Mouse (Mus musculus) MEL (cell line): ENCODE measurements around the gene Rad9b. TPM values are rescaled to one million over a fixed set of nuclear protein-coding genes. Genes with fewer than 3 reads are reported as not detected.

Source experiments
- DNase-seq: peaks from one replicate; pipeline ENCODE4 v3.0.0; 2011; ENCODE audit warnings: low read depth, low spot score
- H3K27ac ChIP-seq: 2 replicates; pipeline ENCODE4 v1.5.1; 2012; ENCODE audit warnings: low read depth, mild to moderate bottlenecking, control low read depth, low read length, moderate library complexity; ENCODE audit not compliant: control insufficient read depth
- H3K27me3 ChIP-seq, 2 experiments: fragments of 150-350 bp in 1 of 2; sonication (generic) in 1 of 2; 2 replicates each; pipeline ENCODE4 v1.6.1; 2012; ENCODE audit warnings: low read length in 2 of 2, mild to moderate bottlenecking in 2 of 2, improper control_type of control experiment in 1 of 2, moderate library complexity in 1 of 2; ENCODE audit not compliant: insufficient read depth in 2 of 2, control insufficient read depth in 1 of 2
- H3K36me3 ChIP-seq, 2 experiments: 2 replicates each; pipeline ENCODE4 v1.6.1; 2012 to 2014; ENCODE audit warnings: low read length in 2 of 2, improper control_type of control experiment in 1 of 2, inconsistent platforms in 1 of 2, mild to moderate bottlenecking in 1 of 2; ENCODE audit not compliant: insufficient read depth in 2 of 2, control insufficient read depth in 1 of 2
- H3K4me1 ChIP-seq, 2 experiments: fragments of 150-350 bp in 1 of 2; sonication (generic) in 1 of 2; 2 replicates each; pipeline ENCODE4 v1.6.1; 2012; ENCODE audit warnings: low read length in 2 of 2, improper control_type of control experiment in 1 of 2, mild to moderate bottlenecking in 1 of 2; ENCODE audit not compliant: insufficient read depth in 2 of 2, control insufficient read depth in 1 of 2
- H3K4me3 ChIP-seq, 2 experiments: fragments of 150-350 bp in 1 of 2; sonication (generic) in 1 of 2; 2 replicates each; pipeline ENCODE4 v1.5.1; 2012; ENCODE audit warnings: low read depth in 2 of 2, low read length in 2 of 2, mild to moderate bottlenecking in 2 of 2, moderate library complexity in 2 of 2, control low read depth in 1 of 2, improper control_type of control experiment in 1 of 2; ENCODE audit not compliant: control insufficient read depth in 1 of 2, insufficient read depth in 1 of 2
- H3K79me2 ChIP-seq: 2 replicates; pipeline ENCODE4 v1.6.1; 2012; ENCODE audit warnings: mild to moderate bottlenecking, low read length, moderate library complexity; ENCODE audit not compliant: control insufficient read depth, poor library complexity, insufficient read depth
- H3K9ac ChIP-seq: 2 replicates; pipeline ENCODE4 v1.6.1; 2012; ENCODE audit warnings: low read depth, mild to moderate bottlenecking, control low read depth, low read length, moderate library complexity; ENCODE audit not compliant: control insufficient read depth, poor library complexity, severe bottlenecking
- H3K9me3 ChIP-seq: fragments of 150-350 bp; sonication (generic); replicated peaks from 2 replicates; pipeline ENCODE4 v1.6.1; 2012; ENCODE audit warnings: mild to moderate bottlenecking, low read length, improper control_type of control experiment, moderate library complexity; ENCODE audit not compliant: insufficient read depth
- BHLHE40 ChIP-seq: IDR thresholded peaks from 2 replicates; pipeline ENCODE4 v1.6.1; 2012; ENCODE audit warnings: low read depth, mild to moderate bottlenecking, inconsistent platforms, low read length, improper control_type of control experiment, borderline replicate concordance
- CHD1 ChIP-seq: IDR thresholded peaks from 2 replicates; pipeline ENCODE4 v1.6.1; 2012; ENCODE audit warnings: low read depth, mild to moderate bottlenecking, inconsistent platforms, low read length, improper control_type of control experiment
- CHD2 ChIP-seq: IDR thresholded peaks from 2 replicates; pipeline ENCODE4 v1.6.1; 2011; ENCODE audit warnings: low read length, improper control_type of control experiment
- CTCF ChIP-seq, 3 experiments: IDR thresholded peaks in 2 of 3; conservative IDR thresholded peaks in 1 of 3; 2 replicates each; pipeline ENCODE4 v1.5.1; 2011 to 2012; ENCODE audit warnings: low read length in 3 of 3, low read depth in 2 of 3, mild to moderate bottlenecking in 2 of 3, improper control_type of control experiment in 1 of 3, inconsistent platforms in 1 of 3, mixed read lengths in 1 of 3, moderate library complexity in 1 of 3; ENCODE audit not compliant: control insufficient read depth in 1 of 3, insufficient read depth in 1 of 3, poor library complexity in 1 of 3, severe bottlenecking in 1 of 3
- E2F4 ChIP-seq: IDR thresholded peaks from 2 replicates; pipeline ENCODE4 v1.6.1; 2011; ENCODE audit warnings: low read depth, low read length, improper control_type of control experiment, borderline replicate concordance
- ELF1 ChIP-seq: IDR thresholded peaks from 2 replicates; pipeline ENCODE4 v1.6.1; 2014; ENCODE audit warnings: low read depth, mild to moderate bottlenecking, inconsistent platforms, low read length, improper control_type of control experiment, moderate library complexity
- EP300 ChIP-seq, 2 experiments: IDR thresholded peaks; 2 replicates each; pipeline ENCODE4 v1.6.1; 2011; ENCODE audit warnings: improper control_type of control experiment in 2 of 2, low read length in 2 of 2, low read depth in 1 of 2, mild to moderate bottlenecking in 1 of 2
- ETS1 ChIP-seq: IDR thresholded peaks from 2 replicates; pipeline ENCODE4 v1.6.1; 2012; ENCODE audit warnings: low read depth, mild to moderate bottlenecking, inconsistent platforms, low read length, improper control_type of control experiment, moderate library complexity
- GABPA ChIP-seq: IDR thresholded peaks from 2 replicates; pipeline ENCODE4 v1.6.1; 2012; ENCODE audit warnings: low read depth, mild to moderate bottlenecking, inconsistent platforms, low read length, improper control_type of control experiment, moderate library complexity
- KAT2A ChIP-seq: conservative IDR thresholded peaks from 2 replicates; pipeline ENCODE4 v1.6.1; 2012; ENCODE audit warnings: low read depth, low read length, improper control_type of control experiment, inconsistent platforms
- MAFK ChIP-seq: IDR thresholded peaks from 2 replicates; pipeline ENCODE4 v1.6.1; 2011; ENCODE audit warnings: low read depth, mild to moderate bottlenecking, low read length, improper control_type of control experiment, borderline replicate concordance
- MAX ChIP-seq: IDR thresholded peaks from 2 replicates; pipeline ENCODE4 v1.6.1; 2011; ENCODE audit warnings: low read length, improper control_type of control experiment
- MAZ ChIP-seq: IDR thresholded peaks from 2 replicates; pipeline ENCODE4 v1.6.1; 2012; ENCODE audit warnings: low read depth, mild to moderate bottlenecking, inconsistent platforms, low read length, improper control_type of control experiment
- MEF2A ChIP-seq: IDR thresholded peaks from 2 replicates; pipeline ENCODE4 v1.6.1; 2014; ENCODE audit warnings: low read depth, mild to moderate bottlenecking, inconsistent platforms, low read length, improper control_type of control experiment; ENCODE audit not compliant: poor library complexity, insufficient replicate concordance, severe bottlenecking; ENCODE audit errors: extremely low read depth
- MXI1 ChIP-seq: IDR thresholded peaks from 2 replicates; pipeline ENCODE4 v1.6.1; 2011; ENCODE audit warnings: mild to moderate bottlenecking, low read depth, low read length, improper control_type of control experiment
- MYC ChIP-seq: IDR thresholded peaks from 2 replicates; pipeline ENCODE4 v1.6.1; 2011; ENCODE audit warnings: low read depth, mild to moderate bottlenecking, low read length, improper control_type of control experiment, moderate library complexity
- NELFE ChIP-seq: IDR thresholded peaks from 2 replicates; pipeline ENCODE4 v1.6.1; 2011; ENCODE audit warnings: low read depth, low read length, improper control_type of control experiment
- POLR2A ChIP-seq, 2 experiments: IDR thresholded peaks; 2 replicates each; pipeline ENCODE4 v1.6.1; 2011 to 2012; ENCODE audit warnings: low read length in 2 of 2, mild to moderate bottlenecking in 2 of 2, control low read depth in 1 of 2, improper control_type of control experiment in 1 of 2, low read depth in 1 of 2, moderate library complexity in 1 of 2; ENCODE audit not compliant: control insufficient read depth in 1 of 2, insufficient read depth in 1 of 2, poor library complexity in 1 of 2
- POLR2AphosphoS2 ChIP-seq: IDR thresholded peaks from 2 replicates; pipeline ENCODE4 v1.6.1; 2011; ENCODE audit warnings: low read length, improper control_type of control experiment
- POLR2AphosphoS5 ChIP-seq: IDR thresholded peaks from 2 replicates; pipeline ENCODE4 v1.6.1; 2012; ENCODE audit warnings: low read depth, borderline replicate concordance, mild to moderate bottlenecking, inconsistent platforms, low read length, moderate library complexity, mixed read lengths
- RAD21 ChIP-seq: IDR thresholded peaks from 2 replicates; pipeline ENCODE4 v1.6.1; 2011; ENCODE audit warnings: mild to moderate bottlenecking, low read depth, low read length, improper control_type of control experiment
- RCOR1 ChIP-seq: IDR thresholded peaks from 2 replicates; pipeline ENCODE4 v1.6.1; 2012; ENCODE audit warnings: low read depth, mild to moderate bottlenecking, inconsistent platforms, low read length, improper control_type of control experiment
- SIN3A ChIP-seq: IDR thresholded peaks from 2 replicates; pipeline ENCODE4 v1.6.1; 2012; ENCODE audit warnings: low read length, improper control_type of control experiment, inconsistent platforms
- SMC3 ChIP-seq: IDR thresholded peaks from 2 replicates; pipeline ENCODE4 v1.6.1; 2011; ENCODE audit warnings: low read depth, low read length, improper control_type of control experiment
- TBP ChIP-seq: IDR thresholded peaks from 2 replicates; pipeline ENCODE4 v1.8.0; 2011; ENCODE audit warnings: low read depth, low read length, improper control_type of control experiment
- TCF12 ChIP-seq: IDR thresholded peaks from 2 replicates; pipeline ENCODE4 v1.6.1; 2014; ENCODE audit warnings: low read depth, mild to moderate bottlenecking, inconsistent platforms, low read length, improper control_type of control experiment, moderate library complexity
- UBTF ChIP-seq: IDR thresholded peaks from 2 replicates; pipeline ENCODE4 v1.6.1; 2012; ENCODE audit warnings: low read depth, mild to moderate bottlenecking, inconsistent platforms, low read length, improper control_type of control experiment, moderate library complexity, borderline replicate concordance; ENCODE audit not compliant: insufficient read depth
- USF1 ChIP-seq: IDR thresholded peaks from 2 replicates; pipeline ENCODE4 v1.6.1; 2014; ENCODE audit warnings: low read depth, mild to moderate bottlenecking, inconsistent platforms, low read length, improper control_type of control experiment, moderate library complexity
- USF2 ChIP-seq, 2 experiments: IDR thresholded peaks; 2 replicates each; pipeline ENCODE4 v1.6.1; 2011 to 2012; ENCODE audit warnings: improper control_type of control experiment in 2 of 2, low read length in 2 of 2, borderline replicate concordance in 1 of 2, inconsistent platforms in 1 of 2, low read depth in 1 of 2, mild to moderate bottlenecking in 1 of 2; ENCODE audit not compliant: insufficient read depth in 1 of 2
- ZC3H11A ChIP-seq: IDR thresholded peaks from 2 replicates; pipeline ENCODE4 v1.6.1; 2012; ENCODE audit warnings: low read depth, mild to moderate bottlenecking, inconsistent platforms, low read length, improper control_type of control experiment
- ZKSCAN1 ChIP-seq: IDR thresholded peaks from 2 replicates; pipeline ENCODE4 v1.6.1; 2012; ENCODE audit warnings: low read depth, mild to moderate bottlenecking, inconsistent platforms, low read length, improper control_type of control experiment, moderate library complexity
- ZMIZ1 ChIP-seq: IDR thresholded peaks from 2 replicates; pipeline ENCODE4 v1.6.1; 2012; ENCODE audit warnings: low read depth, mild to moderate bottlenecking, inconsistent platforms, low read length, improper control_type of control experiment, moderate library complexity
- ZNF384 ChIP-seq: IDR thresholded peaks from 2 replicates; pipeline ENCODE4 v1.6.1; 2012; ENCODE audit warnings: low read depth, mild to moderate bottlenecking, inconsistent platforms, low read length, improper control_type of control experiment
- polyA plus RNA-seq, 2 experiments: library from polyadenylated mRNA; stranded (reverse) in 1 of 2; unstranded in 1 of 2; fragments of >175 nt in 1 of 2; fragments of >200 nt in 1 of 2; gene quantifications; 2 replicates each; pipeline versions ENCODE4 v1.2.1 to v1.2.4; 2012; ENCODE audit warnings: low replicate concordance in 2 of 2, low read depth in 1 of 2; ENCODE audit not compliant: insufficient read length in 2 of 2, insufficient read depth in 1 of 2, missing spikeins in 1 of 2
- total RNA-seq: library from RNA; depleted of rRNA; stranded (reverse); fragments of 300-350 nt; gene quantifications from 2 replicates; pipeline ENCODE4 v1.2.3, GENCODE M21; 2012

The Rad9b gene
- total and polyA plus RNA-seq, 3 experiments, result 9.1 to 11.1 TPM; not detected in 1

- H3K27me3 ChIP-seq, result no peaks in the 10 kb centered on the region
- peaks cover 2% of the 10 kb centered on the region; the same call in 1 of the 2 replicates for H3K79me2 ChIP-seq
- H3K4me3 ChIP-seq, result no peak overlapping the region
- no peak overlapping the region for H3K27ac ChIP-seq
- H3K36me3 ChIP-seq, result peaks cover 0 to 12% of the 10 kb centered on the region in 2 experiments; a peak in 3 of 4 replicates
- no peak for TF ChIP-seq MXI1
- no peak for TF ChIP-seq ZKSCAN1
- peak; percentile 78 to 93 (median 84) for TF ChIP-seq CTCF (IDR thresholded peaks at IDR 0.05 in 2 of 3, conservative IDR thresholded peaks at IDR 0.05 in 1 of 3; ENCODE audit: control insufficient read depth in 1 of 3, insufficient read depth in 1 of 3, low read depth in 2 of 3, low read length in 3 of 3, poor library complexity in 1 of 3, severe bottlenecking in 1 of 3)
- no peak for TF ChIP-seq ZMIZ1
- TF ChIP-seq ELF1, result no peak
- no peak for TF ChIP-seq POLR2AphosphoS5
- no peak for TF ChIP-seq EP300 (IDR thresholded peaks at IDR 0.05; ENCODE audit: low read depth in 1 of 2, low read length in 2 of 2)
- TF ChIP-seq ZC3H11A, result peak; percentile 35
- TF ChIP-seq MAX, result no peak
- TF ChIP-seq MYC, result no peak
- no peak for TF ChIP-seq SIN3A
- no peak for TF ChIP-seq POLR2A (IDR thresholded peaks at IDR 0.05; ENCODE audit: control insufficient read depth in 1 of 2, insufficient read depth in 1 of 2, low read depth in 1 of 2, low read length in 2 of 2, poor library complexity in 1 of 2)
- TF ChIP-seq BHLHE40, result no peak
- peak; percentile 78 for TF ChIP-seq SMC3
- TF ChIP-seq E2F4, result no peak
- TF ChIP-seq USF1, result no peak
- TF ChIP-seq USF2 (IDR thresholded peaks at IDR 0.05; ENCODE audit: borderline replicate concordance in 1 of 2, insufficient read depth in 1 of 2, low read depth in 1 of 2, low read length in 2 of 2), result no peak
- TF ChIP-seq RAD21, result peak; percentile 46
- TF ChIP-seq MAZ, result no peak
- TF ChIP-seq CHD1, result no peak
- no peak for TF ChIP-seq CHD2
- no peak for TF ChIP-seq MAFK
- TF ChIP-seq NELFE, result no peak
- TF ChIP-seq MEF2A, result no peak
- TF ChIP-seq RCOR1, result no peak
- no peak for TF ChIP-seq TCF12
- TF ChIP-seq TBP, result 0 out of 2 replicates have a peak, but pooled peaks have one; percentile 11
- TF ChIP-seq UBTF, result no peak
- TF ChIP-seq ZNF384, result no peak
- no peak for TF ChIP-seq GABPA
- no peak for TF ChIP-seq POLR2AphosphoS2
- TF ChIP-seq ETS1, result no peak
- no peak for TF ChIP-seq KAT2A
- H3K9ac ChIP-seq, result no peak overlapping the region
- no peaks in the 10 kb centered on the region for H3K4me1 ChIP-seq
- H3K9me3 ChIP-seq, result no peaks in the 10 kb centered on the region
- DNase-seq, result peak; percentile 83
Observed at GRCm38 (mm10) chr5:122379374-122380155, 25.5 kb upstream of the Rad9b start.
